Mouse (Mus musculus) liver, embryonic 14.5 days (tissue): Measurements from ENCODE around the gene Gsn.

Source experiments
- CTCF ChIP-seq: IDR thresholded peaks from 2 replicates; pipeline ENCODE4 v1.5.1; 2016; ENCODE audit warnings: antibody characterized with exemption, low read depth, control low read depth
- EP300 ChIP-seq: IDR thresholded peaks from 2 replicates; pipeline ENCODE4 v1.6.1; 2016; ENCODE audit warnings: antibody characterized with exemption, low read depth

- no peak for TF ChIP-seq CTCF
- no peak for TF ChIP-seq EP300
Measured at GRCm38 (mm10) chr2:35293291-35293690, 37.1 kb downstream of the Gsn start.
